Mouse (Mus musculus) embryonic fibroblast, embryonic 13.5 days (primary cell): ENCODE data around the gene Brip1.

ENCODE experiments used
- CTCF ChIP-seq: IDR thresholded peaks from 2 replicates; pipeline ENCODE4 v1.5.1; 2011; ENCODE audit warnings: mild to moderate bottlenecking, control low read depth, low read length, moderate library complexity, borderline replicate concordance; ENCODE audit not compliant: insufficient read depth
- POLR2A ChIP-seq: IDR thresholded peaks from 2 replicates; pipeline ENCODE4 v1.6.1; 2011; ENCODE audit warnings: low read depth, mild to moderate bottlenecking, control low read depth, low read length, moderate library complexity

GRCm38 (mm10) chr11:86084522-86084921 lies 116.5 kb downstream of the Brip1 start:
- TF ChIP-seq CTCF (no peak), POLR2A (no peak)
